Mouse (Mus musculus) midbrain, embryonic 15.5 days (tissue): ENCODE data around the gene Loxl1. TPM values are rescaled to one million over a fixed set of nuclear protein-coding genes. Genes with fewer than 3 reads are reported as not detected.

Experiments used
- polyA plus RNA-seq: library from polyadenylated mRNA; unstranded; fragments of >200 nt; fragmentation: Nextera tagmentation; extraction: Ambion mirVana; gene quantifications from 2 replicates; pipeline ENCODE4 v1.2.1, GENCODE M21; 2015

Loxl1 gene
- polyA plus RNA-seq, 1 experiment from 2014 or later: 6.0 TPM

Other genes starting within 250 kb of the Loxl1 start
- gene Stra6, start 249.4 kb downstream of the Loxl1 start, polyA plus RNA-seq: 15.0 and 15.7 TPM in 2 replicates
- 0.36 and 0.79 TPM in 2 replicates for gene Ccdc33, start 194.4 kb downstream of the Loxl1 start, polyA plus RNA-seq
- 36.1 and 46.9 TPM in 2 replicates for gene Islr, start 108.9 kb downstream of the Loxl1 start, polyA plus RNA-seq
- 44.4 and 55.1 TPM in 2 replicates for gene Islr2, start 108.9 kb downstream of the Loxl1 start, polyA plus RNA-seq
- 3.9 and 5.0 TPM in 2 replicates for gene Pml, start 63.4 kb downstream of the Loxl1 start, polyA plus RNA-seq
- gene Stoml1, start 60.0 kb downstream of the Loxl1 start, polyA plus RNA-seq: 136 and 140 TPM in 2 replicates
- not detected in 2 replicates for gene Tbc1d21, start 57.3 kb upstream of the Loxl1 start, polyA plus RNA-seq
- gene Insyn1, start 175.4 kb upstream of the Loxl1 start, polyA plus RNA-seq: 10.9 and 14.2 TPM in 2 replicates
- gene Cd276, start 242.3 kb upstream of the Loxl1 start, polyA plus RNA-seq: 33.2 and 35.1 TPM in 2 replicates